Comparison of ENCODE assay signal across 16 mouse cellular contexts in the genomic region with DNA sequence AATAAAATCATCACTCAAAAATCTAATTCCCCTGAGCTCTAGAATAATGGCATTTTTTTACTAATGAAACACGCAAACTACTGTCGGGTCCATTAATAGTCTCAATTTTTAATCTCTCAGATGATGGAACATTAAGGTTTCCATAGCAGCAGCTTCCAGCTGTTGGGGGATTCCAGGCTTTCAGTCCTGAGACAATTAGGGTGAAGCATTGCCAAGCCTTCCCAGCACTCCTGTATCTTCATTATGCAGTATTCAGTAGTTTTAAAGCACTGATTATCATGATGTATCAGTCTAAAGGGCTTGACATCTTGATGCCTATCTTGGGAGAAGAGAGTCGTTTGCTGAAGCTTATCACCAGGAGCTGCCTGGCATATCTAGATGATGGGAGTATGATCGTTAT.
DNase-seq lines count a peak whose midpoint lies in the region; ATAC-seq lines count a peak whose summit lies in the region.
"Had no signal": no experiment of that assay in that cellular context is flagged by ENCODE, and none has a peak within 500 bp of the region (broad histone marks: within the 10 kb centered on the region; RNA-seq: fewer than 3 reads in every experiment).

No protein-coding gene starts in this region.

- no peak overlapping the region for H3K4me3 ChIP-seq in midbrain, embryonic 11.5 days (ENCODE audit: low read depth, low read length)
- H3K4me3 ChIP-seq in midbrain, embryonic 10.5 days: no peak overlapping the region
- H3K4me3 ChIP-seq in forebrain, embryonic 16.5 days (replicated peaks; ENCODE audit: low read length): no peak overlapping the region
- H3K4me3 ChIP-seq in midbrain, embryonic 13.5 days (replicated peaks): no peak overlapping the region
- H3K4me3 ChIP-seq in neural tube, embryonic 15.5 days (replicated peaks): no peak overlapping the region
- H3K4me3 ChIP-seq: layer of hippocampus, adult 2 months; myocyte had no signal

- DNase-seq in midbrain, embryonic 11.5 days (ENCODE audit: low spot score, missing footprints): peak; percentile 67
- DNase-seq in midbrain, embryonic 10.5 days (ENCODE audit: low spot score): no peak
- no peak for DNase-seq in B cell, adult 2 months
- no peak for DNase-seq in kidney, adult 8-10 months
- DNase-seq: cerebellum, adult 11-12 months; cerebellum, postnatal 14 days; gastrocnemius, postnatal 25 days; kidney, adult 11 months; kidney, postnatal 10 days; thymus, postnatal 25 days had no signal

- 65% methylated on average over 4 of the region's 4 CpGs for WGBS in midbrain, embryonic 11.5 days
- 77% methylated on average over 4 of the region's 4 CpGs for WGBS in midbrain, embryonic 10.5 days
- 33% methylated on average over 4 of the region's 4 CpGs for WGBS in forebrain, embryonic 16.5 days
- WGBS in midbrain, embryonic 13.5 days: 37% methylated on average over 4 of the region's 4 CpGs
- WGBS in neural tube, embryonic 15.5 days: 21% methylated on average over 4 of the region's 4 CpGs

- H3K27me3 ChIP-seq in midbrain, embryonic 11.5 days (ENCODE audit: control insufficient read depth, insufficient read depth, low read length): no peaks in the 10 kb centered on the region
- H3K27me3 ChIP-seq in midbrain, embryonic 10.5 days (ENCODE audit: low read depth, poor library complexity, severe bottlenecking): no peaks in the 10 kb centered on the region
- no peaks in the 10 kb centered on the region for H3K27me3 ChIP-seq in forebrain, embryonic 16.5 days (replicated peaks; ENCODE audit: control insufficient read depth, insufficient read depth, low read length)
- no peaks in the 10 kb centered on the region for H3K27me3 ChIP-seq in midbrain, embryonic 13.5 days
- H3K27me3 ChIP-seq in neural tube, embryonic 15.5 days (replicated peaks): no peaks in the 10 kb centered on the region

- no peak overlapping the region for H3K9ac ChIP-seq in midbrain, embryonic 11.5 days (ENCODE audit: low read length)
- no peak overlapping the region for H3K9ac ChIP-seq in forebrain, embryonic 16.5 days (replicated peaks; ENCODE audit: low read depth, low read length)
- no peak overlapping the region for H3K9ac ChIP-seq in midbrain, embryonic 13.5 days (replicated peaks)
- no peak overlapping the region for H3K9ac ChIP-seq in neural tube, embryonic 15.5 days (replicated peaks)
- H3K9ac ChIP-seq: liver, embryonic 14.5 days had no signal

- no peak overlapping the region for H3K4me2 ChIP-seq in midbrain, embryonic 11.5 days
- H3K4me2 ChIP-seq in forebrain, embryonic 16.5 days (ENCODE audit: low read length): no peak overlapping the region
- H3K4me2 ChIP-seq in midbrain, embryonic 13.5 days (replicated peaks): no peak overlapping the region
- H3K4me2 ChIP-seq in neural tube, embryonic 15.5 days: no peak overlapping the region

- no peak overlapping the region for H3K27ac ChIP-seq in midbrain, embryonic 11.5 days (ENCODE audit: low read depth, low read length)
- H3K27ac ChIP-seq in midbrain, embryonic 10.5 days (replicated peaks): no peak overlapping the region
- no peak overlapping the region for H3K27ac ChIP-seq in forebrain, embryonic 16.5 days (ENCODE audit: low read length)
- H3K27ac ChIP-seq in midbrain, embryonic 13.5 days: no peak overlapping the region
- H3K27ac ChIP-seq in neural tube, embryonic 15.5 days (replicated peaks): no peak overlapping the region
- H3K27ac ChIP-seq: layer of hippocampus, adult 2 months; liver, embryonic 14.5 days had no signal

- H3K4me1 ChIP-seq in midbrain, embryonic 11.5 days (ENCODE audit: control insufficient read depth, insufficient read depth, low read length): no peaks in the 10 kb centered on the region
- peaks cover 5% of the 10 kb centered on the region; the same call in 1 of the 2 replicates for H3K4me1 ChIP-seq in midbrain, embryonic 10.5 days
- no peaks in the 10 kb centered on the region for H3K4me1 ChIP-seq in forebrain, embryonic 16.5 days (replicated peaks; ENCODE audit: control insufficient read depth, insufficient read depth, low read length)
- H3K4me1 ChIP-seq in midbrain, embryonic 13.5 days (replicated peaks): 0 out of 2 replicates have a peak, but pooled peaks cover 4% of the 10 kb centered on the region
- 0 out of 2 replicates have a peak, but pooled peaks cover 3% of the 10 kb centered on the region for H3K4me1 ChIP-seq in neural tube, embryonic 15.5 days

- ATAC-seq in midbrain, embryonic 11.5 days (ENCODE audit: low FRiP score): no peak
- ATAC-seq in forebrain, embryonic 16.5 days: peak; percentile 77
- ATAC-seq in midbrain, embryonic 13.5 days: peak; percentile 53; the same call in 1 of the 2 replicates
- peak; percentile 77 for ATAC-seq in neural tube, embryonic 15.5 days (ENCODE audit: low FRiP score)

- H3K9me3 ChIP-seq in midbrain, embryonic 11.5 days (ENCODE audit: control insufficient read depth, low read length): no peaks in the 10 kb centered on the region
- no peaks in the 10 kb centered on the region for H3K9me3 ChIP-seq in midbrain, embryonic 10.5 days (replicated peaks)
- no peaks in the 10 kb centered on the region for H3K9me3 ChIP-seq in forebrain, embryonic 16.5 days (ENCODE audit: control insufficient read depth, low read length)
- H3K9me3 ChIP-seq in midbrain, embryonic 13.5 days: no peaks in the 10 kb centered on the region
- H3K9me3 ChIP-seq in neural tube, embryonic 15.5 days (replicated peaks): no peaks in the 10 kb centered on the region

- no peaks in the 10 kb centered on the region for H3K36me3 ChIP-seq in midbrain, embryonic 11.5 days (ENCODE audit: control insufficient read depth, insufficient read depth, low read length)
- H3K36me3 ChIP-seq in midbrain, embryonic 10.5 days: no peaks in the 10 kb centered on the region
- H3K36me3 ChIP-seq in forebrain, embryonic 16.5 days (ENCODE audit: control insufficient read depth, insufficient read depth): no peaks in the 10 kb centered on the region
- H3K36me3 ChIP-seq in midbrain, embryonic 13.5 days: no peaks in the 10 kb centered on the region
- H3K36me3 ChIP-seq in neural tube, embryonic 15.5 days: no peaks in the 10 kb centered on the region
